Mouse (Mus musculus) intestine, postnatal 0 days (tissue): Measurements from ENCODE around the gene Prss57. TPM values are rescaled to one million over a fixed set of nuclear protein-coding genes. Genes with fewer than 3 reads are reported as not detected.

Source experiments
- ATAC-seq: fragments of 200-750 bp; cut with Nextera tagmentation; 2 replicates; pipeline ENCODE4 v1.8.0; 2017; ENCODE audit warnings: mild to moderate bottlenecking, moderate TSS enrichment, moderate library complexity
- H3K27ac ChIP-seq: fragments of 300-500 bp; sonication (generic); 2 replicates; pipeline ENCODE4 v1.5.1; 2014; ENCODE audit warnings: mild to moderate bottlenecking, low read depth, low read length, moderate library complexity
- H3K27me3 ChIP-seq: fragments of 300-500 bp; sonication (generic); replicated peaks from 2 replicates; pipeline ENCODE4 v1.6.1; 2014; ENCODE audit warnings: low read length, mixed read lengths; ENCODE audit not compliant: control insufficient read depth, insufficient read depth
- H3K36me3 ChIP-seq: fragments of 300-500 bp; sonication (generic); 2 replicates; pipeline ENCODE4 v1.6.1; 2014; ENCODE audit warnings: mild to moderate bottlenecking, moderate library complexity; ENCODE audit not compliant: control insufficient read depth, insufficient read depth
- H3K4me1 ChIP-seq: fragments of 300-500 bp; sonication (generic); replicated peaks from 2 replicates; pipeline ENCODE4 v1.6.1; 2014; ENCODE audit warnings: antibody characterized with exemption, low read length, mixed read lengths; ENCODE audit not compliant: control insufficient read depth, insufficient read depth
- H3K4me2 ChIP-seq: fragments of 300-500 bp; sonication (generic); replicated peaks from 2 replicates; pipeline ENCODE4 v1.6.1; 2014; ENCODE audit warnings: low read depth, mild to moderate bottlenecking, moderate library complexity
- H3K4me3 ChIP-seq: fragments of 300-500 bp; sonication (generic); 2 replicates; pipeline ENCODE4 v1.5.1; 2014; ENCODE audit warnings: low read depth, low read length
- H3K9ac ChIP-seq: fragments of 300-500 bp; sonication (generic); 2 replicates; pipeline ENCODE4 v1.6.1; 2014; ENCODE audit warnings: mild to moderate bottlenecking, low read depth, low read length
- H3K9me3 ChIP-seq: fragments of 300-500 bp; sonication (generic); 2 replicates; pipeline ENCODE4 v1.6.1; 2016; ENCODE audit warnings: mixed run types; ENCODE audit not compliant: control insufficient read depth
- CTCF ChIP-seq: sonication (generic); IDR thresholded peaks from 2 replicates; pipeline ENCODE4 v1.5.1; 2016; ENCODE audit warnings: low read depth, mild to moderate bottlenecking, control low read depth, antibody characterized with exemption, moderate library complexity
- WGBS: fragments of 180-500 bp; shearing (Covaris S2); extraction: QIAGEN DNeasy Blood & Tissue Kit; methylation state at CpG from one replicate; pipeline ENCODE4 v1.1.7; 2014; 5-methylcytosine and 5-hydroxymethylcytosine counted together
- polyA plus RNA-seq: library from polyadenylated mRNA; unstranded; fragments of >200 nt; fragmentation: Nextera tagmentation; extraction: Ambion mirVana; gene quantifications from 2 replicates; pipeline ENCODE4 v1.2.1, GENCODE M21; 2015

The Prss57 gene
- polyA plus RNA-seq, 1 experiment from 2014 or later: 0.07 TPM

- Histone ChIP-seq H3K9me3 (no peaks in the 10 kb centered on the region), H3K4me1 (0 out of 2 replicates have a peak, but pooled peaks cover 11% of the 10 kb centered on the region), H3K27ac (peak within 1 kb of the TSS; percentile 99), H3K36me3 (peaks cover 10% of the 10 kb centered on the region), H3K27me3 (no peaks in the 10 kb centered on the region), H3K4me3 (peak within 1 kb of the TSS; percentile 47), H3K4me2 (peak within 1 kb of the TSS; percentile 70), H3K9ac (peak within 1 kb of the TSS; percentile 64)
- ATAC-seq: no peak
- WGBS: 40% methylated on average over 11 of the region's 11 CpGs
- peak; percentile 58 for TF ChIP-seq CTCF
Measured at GRCm38 (mm10) chr10:79820782-79821181, 30.0 kb upstream of the Prss57 start, which contains the start of gene Misp. TSS of gene Misp (plus strand) at chr10:79820989.

- Histone ChIP-seq H3K4me2 (peak overlapping the region; percentile 70), H3K36me3 (peaks cover 7% of the 10 kb centered on the region), H3K4me1 (0 out of 2 replicates have a peak, but pooled peaks cover 9% of the 10 kb centered on the region), H3K4me3 (peak overlapping the region; percentile 47; the same call in 1 of the 2 replicates), H3K27me3 (no peaks in the 10 kb centered on the region), H3K27ac (peak overlapping the region; percentile 99), H3K9ac (peak overlapping the region; percentile 43; the same call in 1 of the 2 replicates), H3K9me3 (no peaks in the 10 kb centered on the region)
- WGBS: 48% methylated on average over 8 of the region's 8 CpGs
- no peak for ATAC-seq
- TF ChIP-seq CTCF: no peak
Measured at GRCm38 (mm10) chr10:79820277-79820676, 29.5 kb upstream of the Prss57 start.

GRCm38 (mm10) chr10:79819606-79820005 is 28.8 kb upstream of the Prss57 start:
- H3K27ac ChIP-seq: 0 out of 2 replicates have a peak overlapping the region, but pooled peaks have one; percentile 4
- H3K27me3 ChIP-seq: no peaks in the 10 kb centered on the region
- no peak overlapping the region for H3K4me3 ChIP-seq
- H3K4me1 ChIP-seq: peaks cover 15% of the 10 kb centered on the region; the same call in 1 of the 2 replicates
- no peak overlapping the region for H3K9ac ChIP-seq
- H3K4me2 ChIP-seq: no peak overlapping the region
- ATAC-seq: no peak
- H3K36me3 ChIP-seq: peaks cover 7% of the 10 kb centered on the region
- 89% methylated on average over 17 of the region's 17 CpGs for WGBS
- no peak for TF ChIP-seq CTCF
- H3K9me3 ChIP-seq: no peaks in the 10 kb centered on the region

GRCm38 (mm10) chr10:79818225-79818624 is 27.5 kb upstream of the Prss57 start:
- Histone ChIP-seq H3K27ac (no peak overlapping the region), H3K9ac (no peak overlapping the region), H3K4me2 (no peak overlapping the region), H3K27me3 (no peaks in the 10 kb centered on the region), H3K9me3 (no peaks in the 10 kb centered on the region), H3K4me1 (peaks cover 17% of the 10 kb centered on the region; the same call in 1 of the 2 replicates), H3K4me3 (no peak overlapping the region), H3K36me3 (peaks cover 7% of the 10 kb centered on the region)
- no peak for ATAC-seq
- TF ChIP-seq CTCF: no peak
- 42% methylated on average over 4 of the region's 4 CpGs for WGBS

GRCm38 (mm10) chr10:79817111-79817510 is 26.4 kb upstream of the Prss57 start:
- 0 out of 2 replicates have a peak overlapping the region, but pooled peaks have one; percentile 3 for H3K9ac ChIP-seq
- H3K4me2 ChIP-seq: no peak overlapping the region
- H3K9me3 ChIP-seq: no peaks in the 10 kb centered on the region
- ATAC-seq: no peak
- 82% methylated on average over 2 of the region's 2 CpGs for WGBS
- H3K27me3 ChIP-seq: no peaks in the 10 kb centered on the region
- TF ChIP-seq CTCF: peak; percentile 68
- no peak overlapping the region for H3K4me3 ChIP-seq
- H3K27ac ChIP-seq: no peak overlapping the region
- peaks cover 7% of the 10 kb centered on the region for H3K36me3 ChIP-seq
- H3K4me1 ChIP-seq: peaks cover 17% of the 10 kb centered on the region; the same call in 1 of the 2 replicates

- WGBS: 63% methylated on average over 12 of the region's 12 CpGs
- H3K4me2 ChIP-seq: no peak overlapping the region; the same call in 1 of the 2 replicates
- H3K4me1 ChIP-seq: peaks cover 17% of the 10 kb centered on the region; the same call in 1 of the 2 replicates
- no peak overlapping the region for H3K9ac ChIP-seq
- no peaks in the 10 kb centered on the region for H3K9me3 ChIP-seq
- H3K4me3 ChIP-seq: no peak overlapping the region
- ATAC-seq: peak; percentile 40
- peaks cover 7% of the 10 kb centered on the region for H3K36me3 ChIP-seq
- no peak for TF ChIP-seq CTCF
- peak overlapping the region; percentile 46; the same call in 1 of the 2 replicates for H3K27ac ChIP-seq
- H3K27me3 ChIP-seq: no peaks in the 10 kb centered on the region
Measured at GRCm38 (mm10) chr10:79815671-79816494, 25.1 kb upstream of the Prss57 start.
